Mouse (Mus musculus) embryonic facial prominence, embryonic 13.5 days (tissue): Measurements from ENCODE around the gene Ranbp6. TPM values are rescaled to one million over a fixed set of nuclear protein-coding genes. Genes with fewer than 3 reads are reported as not detected.
A peak's percentile ranks its signal among the peaks of the same experiment; 100 is the strongest.

Source experiments
- ATAC-seq: fragments of 200-750 bp; cut with Nextera tagmentation; 2 replicates; pipeline ENCODE4 v1.8.0; 2017; ENCODE audit warnings: low read depth; ENCODE audit not compliant: insufficient number of reproducible peaks, insufficient read depth, low FRiP score, low TSS enrichment
- H3K27ac ChIP-seq: fragments of 300-500 bp; sonication (generic); 2 replicates; pipeline ENCODE4 v1.5.1; 2015; ENCODE audit warnings: moderate library complexity, mild to moderate bottlenecking, inconsistent platforms
- H3K27me3 ChIP-seq: fragments of 300-500 bp; sonication (generic); 2 replicates; pipeline ENCODE4 v1.6.1; 2015; ENCODE audit warnings: mild to moderate bottlenecking, inconsistent platforms
- H3K36me3 ChIP-seq: fragments of 300-500 bp; sonication (generic); 2 replicates; pipeline ENCODE4 v1.6.1; 2015; ENCODE audit warnings: mild to moderate bottlenecking, inconsistent platforms
- H3K4me1 ChIP-seq: fragments of 300-500 bp; sonication (generic); 2 replicates; pipeline ENCODE4 v1.6.1; 2015; ENCODE audit warnings: inconsistent platforms
- H3K4me2 ChIP-seq: fragments of 300-500 bp; sonication (generic); 2 replicates; pipeline ENCODE4 v1.6.1; 2015; ENCODE audit warnings: moderate library complexity, mild to moderate bottlenecking, inconsistent platforms
- H3K4me3 ChIP-seq: fragments of 300-500 bp; sonication (generic); 2 replicates; pipeline ENCODE4 v1.5.1; 2015; ENCODE audit warnings: mild to moderate bottlenecking, inconsistent platforms
- H3K9ac ChIP-seq: fragments of 300-500 bp; sonication (generic); 2 replicates; pipeline ENCODE4 v1.6.1; 2015; ENCODE audit warnings: mild to moderate bottlenecking, inconsistent platforms
- H3K9me3 ChIP-seq: fragments of 300-500 bp; sonication (generic); 2 replicates; pipeline ENCODE4 v1.6.1; 2016; ENCODE audit warnings: inconsistent platforms
- WGBS: fragments of 180-500 bp; shearing (Covaris S2); methylation state at CpG from one replicate; pipeline ENCODE4 v1.1.7; 2015; ENCODE audit warnings: mixed read lengths; 5-methylcytosine and 5-hydroxymethylcytosine counted together
- polyA plus RNA-seq: library from polyadenylated mRNA; unstranded; fragments of >200 nt; fragmentation: Nextera tagmentation; extraction: Ambion mirVana; gene quantifications from 2 replicates; pipeline ENCODE4 v1.2.1, GENCODE M21; 2015

Gene Ranbp6
- polyA plus RNA-seq, 1 experiment from 2014 or later = 18.3 TPM

DNA sequence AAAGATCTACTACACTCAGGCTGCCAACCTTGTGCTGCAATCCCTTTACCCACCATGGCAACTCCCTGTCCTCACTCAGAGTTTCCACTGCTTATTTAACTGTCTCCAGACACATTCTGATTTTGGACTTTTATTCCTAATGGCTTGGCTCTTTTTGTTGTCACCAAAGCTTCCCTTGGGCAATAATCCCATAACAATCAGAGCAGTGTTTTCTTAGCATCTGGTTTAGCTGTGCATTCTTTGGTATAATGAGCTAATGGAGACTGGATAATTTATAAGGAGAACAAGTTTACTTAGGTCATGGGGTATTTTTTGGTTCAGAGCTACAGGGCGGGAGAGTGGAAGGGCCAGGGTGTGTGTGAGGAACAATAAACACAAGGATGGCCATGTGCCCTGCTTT lies 25.4 kb upstream of the Ranbp6 start:
- Histone ChIP-seq H3K9me3 (no peaks in the 10 kb centered on the region), H3K4me3 (no peak overlapping the region), H3K27ac (no peak overlapping the region), H3K4me2 (no peak overlapping the region), H3K36me3 (no peaks in the 10 kb centered on the region), H3K4me1 (peaks cover 10% of the 10 kb centered on the region), H3K9ac (no peak overlapping the region), H3K27me3 (no peaks in the 10 kb centered on the region)
- ATAC-seq = no peak
- 60% methylated on average over 1 of the region's 1 CpGs for WGBS

DNA sequence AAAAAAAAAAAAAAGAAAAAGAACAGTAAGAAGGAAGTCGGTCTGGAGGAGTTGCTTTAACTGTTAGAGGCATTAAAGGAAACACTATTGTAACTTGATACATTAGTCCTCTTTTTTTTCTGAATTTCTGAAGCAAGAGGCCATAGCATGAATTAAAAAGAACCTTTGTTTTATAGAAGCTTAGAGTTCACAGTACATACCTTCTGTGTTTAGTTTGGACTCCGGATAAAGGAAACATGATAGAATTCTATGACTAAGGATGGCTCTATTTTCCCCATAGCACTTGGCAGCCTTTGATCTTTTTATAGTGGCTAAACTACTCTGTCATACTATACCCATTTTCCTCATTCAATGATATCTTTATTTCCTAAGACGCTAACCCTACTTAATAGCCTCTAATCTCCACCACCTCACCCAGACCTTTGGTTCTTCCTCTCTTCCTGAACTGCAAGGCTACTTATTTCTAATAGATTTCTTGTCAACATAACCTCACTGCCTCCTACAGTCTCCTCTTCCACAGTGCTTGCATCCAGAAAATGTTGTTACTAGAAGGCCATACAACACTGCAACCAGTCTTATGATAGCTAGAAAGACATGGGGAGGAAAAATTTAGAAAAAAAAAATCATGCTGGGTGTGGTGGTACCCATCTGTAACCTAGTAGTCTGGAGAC lies 22.7 kb upstream of the Ranbp6 start:
- Histone ChIP-seq H3K4me3 (no peak overlapping the region), H3K4me2 (no peak overlapping the region), H3K9ac (no peak overlapping the region), H3K27ac (no peak overlapping the region), H3K4me1 (0 out of 2 replicates have a peak, but pooled peaks cover 4% of the 10 kb centered on the region), H3K27me3 (no peaks in the 10 kb centered on the region), H3K36me3 (no peaks in the 10 kb centered on the region), H3K9me3 (no peaks in the 10 kb centered on the region)
- 31% methylated on average over 3 of the region's 3 CpGs for WGBS
- ATAC-seq = no peak

DNA sequence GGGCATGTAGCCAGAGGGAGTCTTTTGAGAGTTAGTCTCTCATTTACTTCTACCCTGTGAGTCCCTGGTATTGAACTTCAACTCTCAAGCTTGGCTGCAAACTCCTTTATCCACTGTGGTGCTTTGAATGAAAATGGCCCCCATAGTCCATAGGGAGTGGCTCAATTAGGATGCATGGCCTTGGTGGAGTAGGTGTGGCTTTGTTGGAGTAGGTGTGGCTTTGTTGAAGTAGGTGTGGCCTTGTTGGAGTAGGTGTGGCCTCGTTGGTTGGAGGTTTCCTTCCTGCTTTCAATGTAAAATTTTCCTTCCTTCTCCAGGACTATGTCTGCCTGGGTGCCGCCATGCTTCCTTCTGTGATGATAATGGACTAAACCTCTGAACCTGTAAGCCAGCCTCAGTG lies 18.1 kb upstream of the Ranbp6 start:
- H3K27me3 ChIP-seq = no peaks in the 10 kb centered on the region
- H3K4me1 ChIP-seq = no peaks in the 10 kb centered on the region
- no peak overlapping the region for H3K27ac ChIP-seq
- no peak overlapping the region for H3K9ac ChIP-seq
- no peak overlapping the region for H3K4me2 ChIP-seq
- H3K36me3 ChIP-seq = no peaks in the 10 kb centered on the region
- no peak overlapping the region for H3K4me3 ChIP-seq
- no peak for ATAC-seq
- no peaks in the 10 kb centered on the region for H3K9me3 ChIP-seq
- 79% methylated on average over 2 of the region's 2 CpGs for WGBS

DNA sequence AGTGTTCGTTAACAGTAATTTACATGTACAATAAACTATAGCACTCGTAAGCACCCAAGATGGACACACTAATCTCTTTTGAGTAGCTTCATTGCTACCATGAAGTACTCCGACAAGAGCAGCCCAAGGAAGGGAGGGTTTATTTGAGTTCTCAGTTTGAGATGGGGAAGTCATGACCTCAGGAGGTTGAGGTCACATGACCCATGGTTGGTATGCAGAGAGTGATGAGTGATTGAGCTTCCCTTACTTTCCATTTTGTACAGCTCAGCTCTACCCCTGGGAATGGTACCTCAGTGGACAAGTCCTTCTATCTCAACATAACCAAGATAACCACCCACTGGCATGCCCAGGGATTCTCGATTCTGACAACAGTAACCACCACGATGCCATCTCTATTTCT lies 15.8 kb upstream of the Ranbp6 start:
- WGBS = 80% methylated on average over 5 of the region's 5 CpGs
- H3K9ac ChIP-seq = no peak overlapping the region
- no peaks in the 10 kb centered on the region for H3K27me3 ChIP-seq
- no peaks in the 10 kb centered on the region for H3K4me1 ChIP-seq
- H3K4me3 ChIP-seq = no peak overlapping the region
- no peak overlapping the region for H3K27ac ChIP-seq
- no peaks in the 10 kb centered on the region for H3K9me3 ChIP-seq
- H3K4me2 ChIP-seq = no peak overlapping the region
- no peaks in the 10 kb centered on the region for H3K36me3 ChIP-seq
- no peak for ATAC-seq

DNA sequence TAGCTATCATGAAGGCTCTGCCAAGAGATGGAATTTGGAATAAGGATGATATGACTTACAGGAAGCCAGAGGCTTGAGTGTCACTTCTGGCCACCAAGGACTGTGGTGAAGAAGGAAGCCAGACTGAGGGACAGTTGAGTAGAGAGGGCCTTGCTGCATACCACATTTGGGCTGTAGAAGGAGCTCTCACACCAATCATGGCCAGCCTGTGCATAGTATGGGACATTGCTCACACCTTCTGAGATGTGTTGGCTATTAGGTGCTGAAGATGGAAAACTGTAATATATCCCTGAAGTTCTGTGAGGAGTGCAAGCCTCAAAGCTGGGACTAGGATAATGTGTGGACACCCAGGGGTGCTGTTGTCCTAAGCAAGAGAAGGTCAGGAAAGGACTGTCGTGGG lies 13.9 kb upstream of the Ranbp6 start:
- WGBS = 82% methylated on average over 1 of the region's 1 CpGs
- ATAC-seq = no peak
- H3K4me1 ChIP-seq = no peaks in the 10 kb centered on the region
- H3K27ac ChIP-seq = no peak overlapping the region
- no peaks in the 10 kb centered on the region for H3K36me3 ChIP-seq
- H3K4me2 ChIP-seq = no peak overlapping the region
- H3K27me3 ChIP-seq = no peaks in the 10 kb centered on the region
- H3K4me3 ChIP-seq = no peak overlapping the region
- no peak overlapping the region for H3K9ac ChIP-seq
- no peaks in the 10 kb centered on the region for H3K9me3 ChIP-seq

DNA sequence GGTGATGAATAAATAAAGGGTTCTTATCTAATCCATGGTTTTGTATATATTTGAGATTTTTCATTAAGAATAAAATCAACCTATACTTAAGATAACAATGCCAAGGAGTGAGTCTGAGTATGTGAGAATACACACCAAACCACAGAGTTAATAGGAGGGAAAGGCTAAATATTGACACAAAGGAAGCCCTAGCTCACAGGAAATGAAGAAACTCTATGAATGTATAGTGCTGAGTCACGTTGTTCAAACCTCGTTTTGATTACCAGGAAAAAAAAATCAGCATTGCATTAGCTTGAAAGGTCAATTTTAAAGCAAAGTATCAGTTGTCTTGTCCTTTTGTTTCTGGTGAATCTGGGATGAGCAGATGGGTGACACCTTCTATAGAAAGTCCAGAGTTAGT lies 12.2 kb upstream of the Ranbp6 start:
- no peaks in the 10 kb centered on the region for H3K4me1 ChIP-seq
- H3K9me3 ChIP-seq = no peaks in the 10 kb centered on the region
- no peak overlapping the region for H3K4me2 ChIP-seq
- no peaks in the 10 kb centered on the region for H3K27me3 ChIP-seq
- no peak overlapping the region for H3K27ac ChIP-seq
- H3K36me3 ChIP-seq = no peaks in the 10 kb centered on the region
- 66% methylated on average over 2 of the region's 2 CpGs for WGBS
- H3K4me3 ChIP-seq = no peak overlapping the region
- H3K9ac ChIP-seq = no peak overlapping the region
- no peak for ATAC-seq

DNA sequence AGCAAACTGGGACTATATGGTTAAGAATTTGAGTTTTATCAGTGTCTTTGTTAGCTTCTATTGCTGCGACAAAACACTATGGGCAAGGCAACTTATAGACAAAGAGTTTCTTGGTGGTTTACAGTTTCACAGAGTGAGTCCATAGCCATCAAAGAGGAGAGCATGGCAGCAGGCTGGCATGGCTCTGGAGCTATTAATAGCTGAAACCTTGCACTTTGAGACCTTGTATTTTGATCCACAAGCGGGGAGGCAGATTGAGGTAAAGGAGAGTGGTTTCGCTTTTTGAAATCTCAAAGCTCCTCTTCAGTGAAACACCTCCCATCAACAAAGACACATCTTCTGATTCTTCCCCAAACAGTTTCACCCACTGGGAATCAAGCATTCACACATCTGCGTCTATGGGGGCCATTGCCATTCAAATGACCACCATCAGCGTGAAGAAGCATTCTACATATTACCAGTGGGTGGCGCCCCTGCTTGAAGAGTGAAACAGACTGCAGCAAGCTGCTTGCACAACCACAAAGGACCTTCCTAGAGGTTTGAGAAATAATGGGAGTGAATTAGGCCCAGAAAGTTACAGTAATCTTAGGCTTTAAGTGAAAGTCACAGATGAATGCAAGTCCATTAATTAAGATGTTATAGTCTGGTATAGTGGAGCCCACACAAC lies 11.4 kb upstream of the Ranbp6 start:
- H3K36me3 ChIP-seq = no peaks in the 10 kb centered on the region
- H3K4me2 ChIP-seq = no peak overlapping the region
- no peak overlapping the region for H3K4me3 ChIP-seq
- no peak for ATAC-seq
- H3K27me3 ChIP-seq = no peaks in the 10 kb centered on the region
- no peak overlapping the region for H3K27ac ChIP-seq
- H3K9me3 ChIP-seq = no peaks in the 10 kb centered on the region
- WGBS = 49% methylated on average over 6 of the region's 6 CpGs
- no peak overlapping the region for H3K9ac ChIP-seq
- H3K4me1 ChIP-seq = no peaks in the 10 kb centered on the region

DNA sequence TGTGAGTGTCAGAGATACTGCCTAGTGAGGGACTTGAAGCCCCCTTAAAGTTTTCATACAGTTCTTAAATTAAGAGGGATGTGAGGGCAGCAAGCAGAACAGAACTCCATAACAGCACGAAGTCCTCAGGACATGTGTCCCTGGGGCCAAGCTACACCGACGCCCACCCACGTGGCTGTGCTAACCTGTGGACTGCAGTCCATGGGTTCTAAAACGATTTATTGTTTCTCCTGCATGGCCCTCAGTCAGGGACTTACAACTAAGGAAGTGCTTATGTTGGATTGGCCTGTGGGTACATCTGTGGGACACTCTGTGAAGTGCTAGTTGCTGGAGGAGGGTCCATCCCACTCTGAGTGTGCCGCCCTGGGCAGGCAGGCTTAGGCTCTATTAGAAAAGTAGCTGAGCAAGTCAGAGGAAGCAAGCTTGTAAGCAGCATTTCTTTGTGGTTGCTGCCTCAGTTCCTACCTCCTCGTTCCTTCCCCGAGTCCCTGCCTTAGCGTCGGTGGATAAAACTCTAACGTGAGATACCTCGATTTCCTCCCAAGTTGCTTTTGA lies 10.8 kb upstream of the Ranbp6 start:
- no peak overlapping the region for H3K4me3 ChIP-seq

DNA sequence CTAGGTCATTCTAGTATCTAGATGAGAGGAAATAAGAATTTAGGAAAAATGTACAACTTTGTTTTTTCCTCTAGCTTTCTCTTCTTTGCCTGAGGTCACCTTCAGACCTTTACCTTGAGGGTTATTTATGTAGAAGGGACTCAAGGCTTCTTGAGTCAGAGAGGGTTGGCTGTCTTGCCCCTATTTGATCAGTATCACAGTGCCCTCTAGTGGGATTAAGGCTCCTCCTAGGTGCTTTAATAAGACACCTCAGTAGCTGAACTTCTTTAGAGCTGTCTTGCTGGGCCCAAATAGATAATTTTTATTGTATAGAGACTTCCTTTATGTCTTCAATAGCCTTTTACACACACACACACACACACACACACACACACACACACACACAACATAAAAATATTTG lies 8.2 kb upstream of the Ranbp6 start:
- H3K9ac ChIP-seq = no peak overlapping the region
- H3K27ac ChIP-seq = no peak overlapping the region
- H3K9me3 ChIP-seq = no peaks in the 10 kb centered on the region
- H3K27me3 ChIP-seq = no peaks in the 10 kb centered on the region
- H3K4me2 ChIP-seq = no peak overlapping the region
- no peak for ATAC-seq
- H3K4me3 ChIP-seq = no peak overlapping the region
- no peaks in the 10 kb centered on the region for H3K36me3 ChIP-seq
- no peaks in the 10 kb centered on the region for H3K4me1 ChIP-seq

More for the DNA sequence above, 10.8 kb upstream of the Ranbp6 start:
- Histone ChIP-seq H3K36me3 (no peaks in the 10 kb centered on the region), H3K4me2 (no peak overlapping the region), H3K4me1 (no peaks in the 10 kb centered on the region), H3K9me3 (no peaks in the 10 kb centered on the region), H3K27me3 (no peaks in the 10 kb centered on the region), H3K9ac (no peak overlapping the region), H3K27ac (no peak overlapping the region)
- 67% methylated on average over 12 of the region's 12 CpGs for WGBS
- no peak for ATAC-seq

DNA sequence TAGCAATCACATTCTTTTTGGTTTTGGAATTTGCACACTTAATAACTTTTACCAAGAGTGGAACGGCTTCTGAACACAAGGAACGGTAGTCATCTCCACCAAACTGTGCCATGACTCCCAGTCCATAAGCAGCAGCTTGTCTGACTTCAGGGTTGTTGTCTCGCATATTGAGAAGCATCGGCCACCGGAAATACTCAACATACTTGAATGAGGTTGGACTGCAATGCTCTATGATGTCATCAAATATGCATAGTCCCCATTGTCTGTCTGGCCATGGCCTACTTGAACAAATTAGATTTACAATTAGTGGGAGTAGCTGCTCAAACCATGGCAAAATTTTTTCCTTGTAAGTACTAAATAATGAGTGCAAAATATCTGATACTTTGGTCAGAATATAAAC lies 2.8 kb downstream of the Ranbp6 start:
- H3K4me3 ChIP-seq = no peak overlapping the region
- no peak for ATAC-seq
- WGBS = 92% methylated on average over 5 of the region's 5 CpGs

DNA sequence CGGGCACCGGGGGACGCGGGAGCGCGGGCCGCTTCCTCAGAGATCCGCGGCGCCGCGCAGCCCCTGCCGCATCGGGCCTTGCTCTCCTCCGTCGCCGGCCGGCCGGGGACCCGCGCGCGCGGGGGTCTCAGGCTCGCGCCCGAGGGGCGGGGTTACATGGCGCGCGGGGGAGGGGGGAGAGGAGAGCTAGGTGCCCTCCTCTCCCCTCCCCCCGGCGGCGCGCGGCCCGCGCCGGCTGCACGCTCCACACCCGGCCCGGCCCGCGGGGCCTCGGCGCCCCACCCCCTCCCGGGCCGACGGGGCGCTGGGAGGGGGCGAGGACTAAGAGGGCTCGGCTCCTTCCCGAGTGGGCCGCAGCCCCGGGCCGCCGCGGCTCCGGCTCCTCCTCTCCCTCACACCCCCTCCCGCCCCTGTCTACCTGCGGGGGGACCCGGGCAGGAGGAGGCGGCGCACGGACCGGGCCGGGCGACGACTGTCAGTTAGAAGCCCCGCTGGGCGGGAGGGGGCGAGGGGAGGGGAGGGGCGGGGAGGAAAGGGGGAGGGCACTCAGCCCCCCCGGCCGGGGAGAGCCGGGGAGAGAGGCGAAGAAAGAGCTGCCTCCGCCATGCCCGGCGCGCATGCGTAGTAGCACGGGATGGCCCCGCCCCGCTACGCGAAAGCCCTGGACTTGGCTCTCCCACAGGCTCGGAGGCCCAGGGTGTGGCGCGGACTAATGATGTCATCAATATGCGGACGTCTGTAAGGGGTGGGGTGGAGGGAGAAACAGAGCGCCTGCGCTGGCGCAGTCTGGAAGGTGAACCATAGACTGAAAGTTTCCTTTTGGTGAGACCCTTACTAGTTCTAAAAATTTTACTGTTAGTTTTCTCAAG lies 6.6 kb downstream of the Ranbp6 start, which contains the start of gene 9930021J03Rik:
TSS of gene 9930021J03Rik (minus strand) at position 73 of the 869 bp plus-strand sequence.
- no peaks in the 10 kb centered on the region for H3K27me3 ChIP-seq
- ATAC-seq = peak; percentile 95
- peaks cover 23% of the 10 kb centered on the region for H3K36me3 ChIP-seq
- 1% methylated on average over 54 of the region's 95 CpGs for WGBS
- peak within 1 kb of the TSS; percentile 68 for H3K4me2 ChIP-seq
- H3K27ac ChIP-seq = peak within 1 kb of the TSS; percentile 96
- peak within 1 kb of the TSS; percentile 91 for H3K9ac ChIP-seq
- no peaks in the 10 kb centered on the region for H3K9me3 ChIP-seq
- peak within 1 kb of the TSS; percentile 97 for H3K4me3 ChIP-seq
- H3K4me1 ChIP-seq = peaks cover 16% of the 10 kb centered on the region

More for the DNA sequence above, 2.8 kb downstream of the Ranbp6 start:
- Histone ChIP-seq H3K27me3 (no peaks in the 10 kb centered on the region), H3K36me3 (peaks cover 27% of the 10 kb centered on the region), H3K4me2 (no peak overlapping the region), H3K4me1 (peaks cover 15% of the 10 kb centered on the region), H3K27ac (no peak overlapping the region), H3K9me3 (no peaks in the 10 kb centered on the region), H3K9ac (no peak overlapping the region)
